Mouse (Mus musculus) T-helper 1 cell (primary cell): ENCODE measurements around the gene Myof.

ENCODE experiments used
- in situ Hi-C: fragments of 300-600 bp; cut with MboI, MseI; formaldehyde crosslinking; loops from one replicate; pipeline ENCODE4 v1.15.1; 2025; ENCODE audit warnings: high pct_unique_total_duplicates

Myof gene

DNA sequence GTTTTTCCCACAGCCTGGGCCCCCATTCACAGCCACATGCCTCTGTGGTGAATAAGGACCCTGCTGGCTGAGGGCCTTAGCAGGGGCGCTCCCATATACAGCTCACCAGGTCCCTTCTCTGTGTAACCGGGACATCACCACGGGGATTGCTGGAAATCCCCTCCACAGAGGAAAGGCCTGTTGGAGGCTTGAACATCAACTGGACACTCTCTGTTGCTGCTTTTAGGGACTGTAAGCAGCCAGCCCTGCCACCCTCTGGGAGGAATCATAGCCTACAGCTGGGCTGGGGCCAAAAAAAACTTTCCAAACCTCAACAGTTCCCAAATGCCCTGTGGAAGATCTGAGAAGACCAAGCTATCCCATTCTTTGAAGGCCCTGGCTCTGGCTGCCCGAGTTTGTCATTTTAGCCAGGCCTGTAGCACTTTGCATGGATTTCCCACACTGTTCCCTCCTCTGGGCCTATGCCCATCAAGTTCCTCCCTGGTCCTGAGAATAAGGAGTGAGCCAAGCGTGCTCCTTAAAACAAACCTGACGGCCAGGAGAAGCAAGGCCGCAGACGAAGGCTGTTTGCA is 38.5 kb downstream of the Myof start:
- in situ Hi-C loops: no loop called here

DNA sequence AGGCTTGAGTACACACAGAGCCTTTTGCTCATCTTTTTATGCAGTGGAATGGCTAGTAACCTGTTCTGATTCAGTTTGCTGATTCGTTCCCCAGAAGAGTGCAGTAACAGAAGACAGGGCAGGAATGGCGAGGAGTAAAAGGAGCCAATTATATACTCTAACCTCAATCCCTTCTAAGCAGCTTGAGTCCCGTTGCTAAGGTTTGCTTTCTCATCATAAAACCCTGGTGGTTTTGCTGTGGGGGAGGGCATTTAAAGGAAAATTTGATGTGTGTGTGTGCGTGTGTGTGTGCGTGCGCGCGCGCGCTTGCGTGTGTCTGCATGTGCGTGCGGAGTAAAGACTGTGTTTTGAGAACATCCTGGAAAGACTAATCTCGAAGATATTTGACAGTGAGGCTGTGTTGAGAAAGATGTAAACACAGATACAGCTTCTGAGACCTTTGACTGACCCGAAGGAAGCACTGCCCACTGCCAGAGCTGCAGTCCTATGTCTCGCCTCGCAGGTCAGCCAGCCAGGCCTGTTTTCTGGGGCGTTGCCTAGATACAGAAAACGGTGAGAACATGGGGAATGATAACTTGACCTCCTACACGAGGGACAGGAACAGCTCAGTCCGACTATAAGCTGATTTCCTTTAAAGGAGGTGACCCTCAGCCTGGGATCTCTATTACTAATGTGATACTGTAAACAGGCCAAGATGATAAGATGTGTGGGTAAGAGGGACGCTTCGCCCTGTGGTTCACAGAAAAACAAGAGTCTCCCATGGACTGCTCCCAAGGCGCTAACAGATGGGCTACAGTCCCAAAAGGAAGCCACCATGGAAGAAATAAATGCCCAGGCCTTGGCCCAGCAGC is 39.5 kb downstream of the Myof start:
- in situ Hi-C loops: no loop called here

DNA sequence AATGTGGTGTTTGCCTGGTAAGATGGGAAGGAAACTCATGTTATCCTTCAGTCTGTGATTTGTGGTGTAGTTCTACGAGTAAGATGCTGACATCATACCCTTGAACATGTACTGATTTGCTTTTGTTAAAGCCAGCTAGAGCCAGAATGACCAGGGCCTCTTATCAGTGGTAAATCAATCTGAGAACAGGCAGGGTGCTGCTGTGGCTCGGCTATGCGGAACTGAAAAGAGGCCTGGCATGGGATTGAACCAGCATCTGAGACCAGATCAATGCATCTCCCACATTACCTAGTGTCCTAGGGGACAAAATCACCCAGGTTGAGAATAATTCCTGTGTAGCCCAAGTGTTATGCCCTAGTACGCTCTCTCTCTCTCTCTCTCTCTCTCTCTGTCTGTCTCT is 40.6 kb downstream of the Myof start:
- in situ Hi-C loops: no loop called here

DNA sequence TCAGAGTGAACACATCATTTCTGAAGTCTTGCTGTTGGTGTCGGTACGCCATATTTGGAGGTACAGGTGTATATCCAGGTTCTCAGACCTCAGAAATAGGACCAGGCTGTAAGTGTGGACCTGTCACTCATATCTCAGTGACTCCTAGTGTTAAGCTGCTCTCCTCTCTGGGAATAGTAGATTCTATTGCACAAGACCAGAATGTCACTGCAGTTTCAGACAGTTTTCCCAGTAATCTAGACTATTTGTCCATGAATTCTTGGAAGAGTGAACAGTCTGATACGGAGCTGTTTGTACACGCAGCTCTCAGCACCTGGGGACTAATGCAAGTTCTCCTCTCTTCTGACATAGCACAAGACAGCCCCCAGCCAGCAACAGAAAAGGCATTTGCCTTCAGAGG is 42.4 kb downstream of the Myof start:
- in situ Hi-C loops: no loop called here

GRCm38 (mm10) chr19:37999941-38000340 is 43.4 kb downstream of the Myof start:
- in situ Hi-C loops: no loop called here

DNA sequence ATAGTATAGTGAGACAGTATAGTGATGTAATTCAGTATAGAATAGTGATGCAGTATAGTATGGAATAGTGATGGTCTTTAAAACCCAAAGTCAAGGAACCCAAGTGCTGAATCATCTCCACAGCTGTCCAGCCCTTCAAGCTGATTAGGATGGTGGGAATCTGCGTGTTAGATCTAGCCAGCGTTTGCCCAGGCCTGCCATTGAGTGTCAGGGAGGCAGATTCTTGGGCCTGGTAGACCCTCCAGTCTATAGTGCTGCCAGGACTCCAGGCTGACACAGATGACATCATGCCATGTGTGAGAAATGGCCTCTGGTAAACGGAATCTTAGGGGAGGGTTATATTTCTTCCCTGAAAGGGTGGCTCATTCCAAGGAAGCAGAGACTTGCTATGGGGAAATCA is 49.1 kb downstream of the Myof start:
- in situ Hi-C loops: no loop called here

DNA sequence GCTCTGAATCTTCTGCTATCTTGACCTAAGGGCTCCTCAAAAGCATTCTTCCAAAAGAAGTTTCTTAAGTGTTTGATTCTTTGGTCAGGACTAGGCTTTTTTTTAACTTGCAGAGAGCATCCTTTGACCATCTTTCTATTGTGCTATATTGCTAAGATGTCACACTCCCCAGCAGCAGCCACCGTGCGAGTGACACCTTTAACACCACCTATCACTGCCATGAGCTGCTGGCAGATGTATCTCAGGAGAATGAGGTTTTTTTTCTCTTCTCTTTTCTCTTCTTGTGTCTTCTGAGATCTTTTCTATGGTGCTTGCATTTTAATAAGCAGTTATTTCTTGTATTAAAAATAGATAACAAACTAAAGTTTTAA is 51.2 kb downstream of the Myof start:
- in situ Hi-C loops: no loop called here

DNA sequence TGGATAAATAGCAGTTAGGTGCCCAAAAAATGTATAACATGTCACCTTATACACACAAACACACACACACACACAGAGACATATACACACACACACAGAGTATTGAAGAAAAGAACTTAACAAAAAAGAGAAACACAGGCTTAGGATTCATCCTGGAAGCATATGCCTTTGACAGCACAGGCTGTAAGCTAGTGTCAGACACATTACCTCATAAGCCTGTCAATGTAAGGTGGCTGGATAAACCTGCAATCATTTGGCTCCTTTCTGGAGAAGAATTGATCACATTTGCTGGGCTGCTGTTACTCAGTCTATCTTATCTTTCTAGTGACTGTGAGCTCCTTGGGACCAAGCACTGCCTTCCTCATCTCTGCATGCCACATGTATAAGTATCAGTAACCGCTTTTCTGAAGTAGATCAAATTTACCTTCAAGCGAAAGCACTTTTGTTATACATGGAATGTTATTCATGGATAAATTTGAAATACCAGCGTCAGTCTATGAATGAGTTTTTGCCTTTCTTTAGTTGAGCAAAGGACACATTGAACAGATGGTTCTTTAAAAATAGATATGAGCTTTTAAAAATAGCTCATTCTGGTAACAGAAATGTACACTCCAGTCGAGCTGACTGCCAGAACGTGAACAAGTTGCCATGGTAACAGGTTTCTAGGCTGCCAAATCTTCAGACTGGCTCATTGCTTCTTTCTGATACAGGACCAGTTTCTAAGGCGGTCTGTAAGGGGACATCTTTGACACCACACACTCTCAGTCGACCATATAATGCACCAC is 51.8 kb downstream of the Myof start:
- in situ Hi-C loops: no loop called here

GRCm38 (mm10) chr19:37989971-37990370 is 53.4 kb downstream of the Myof start:
- in situ Hi-C loops: no loop called here

DNA sequence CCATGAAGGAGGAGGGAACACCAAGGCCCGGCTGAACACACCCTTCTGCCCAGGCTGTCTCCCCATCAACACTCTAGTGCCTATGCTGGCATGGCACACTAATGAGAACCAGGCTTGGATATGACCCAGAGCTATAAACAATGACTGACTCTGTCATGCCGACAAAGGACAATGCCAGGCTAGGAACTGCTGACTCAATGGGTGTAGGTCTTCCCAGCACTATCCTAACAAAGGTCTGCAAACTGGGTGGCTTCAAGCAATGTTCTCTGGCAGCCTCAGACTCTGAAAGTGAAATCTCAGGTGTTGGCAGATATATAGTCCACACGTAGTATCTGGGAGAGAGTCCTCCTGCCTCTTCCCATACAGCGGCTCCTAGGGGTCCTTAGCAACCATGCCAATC is 55.2 kb downstream of the Myof start:
- in situ Hi-C loops: no loop called here

DNA sequence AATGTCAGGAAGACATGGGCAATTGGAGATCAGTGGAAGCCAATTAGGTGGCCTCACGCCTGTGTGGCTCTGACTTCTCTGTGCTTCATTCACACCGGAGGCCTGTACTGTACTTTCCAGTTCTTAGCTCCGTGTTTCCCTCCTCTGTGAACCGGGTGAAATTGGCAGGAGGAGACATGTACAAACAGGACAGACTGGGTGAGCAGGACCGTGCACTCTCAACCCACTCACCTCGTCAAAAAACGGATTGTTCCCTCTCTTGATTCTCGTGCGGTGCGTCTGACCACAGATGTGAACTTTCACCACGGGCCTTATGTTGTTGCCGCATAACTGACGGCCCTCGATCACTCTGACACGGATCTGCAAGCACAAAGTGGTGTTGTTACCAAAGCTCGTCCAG is 57.6 kb downstream of the Myof start:
- in situ Hi-C loops: no loop called here

DNA sequence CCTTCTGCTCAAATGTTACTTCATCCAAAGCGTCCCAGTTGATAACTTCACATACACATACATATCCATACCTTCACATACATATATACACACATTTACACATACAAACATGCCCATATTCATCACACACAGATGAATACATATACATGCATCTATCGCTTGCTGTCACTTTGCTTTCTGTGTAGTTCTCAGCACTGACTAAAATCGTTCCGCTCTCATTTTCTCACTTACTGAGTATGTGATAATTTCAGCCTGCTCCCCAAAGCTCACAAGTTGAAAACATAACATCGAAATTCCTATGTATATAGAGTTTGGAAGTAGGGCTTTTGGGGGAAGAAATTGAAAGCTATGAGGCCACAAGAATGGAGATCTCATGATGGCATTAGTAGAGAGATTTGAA is 67.4 kb downstream of the Myof start:
- in situ Hi-C loops: no loop called here

GRCm38 (mm10) chr19:37970571-37970970 is 72.8 kb downstream of the Myof start:
- in situ Hi-C loops: no loop called here

- in situ Hi-C loops: no loop called here
Measured at GRCm38 (mm10) chr19:37970004-37970403, 73.4 kb downstream of the Myof start.

GRCm38 (mm10) chr19:37965828-37966227 is 77.5 kb downstream of the Myof start:
- in situ Hi-C loops: loop anchor here (5.0 kb wide), 1 partner anchor 71 kb away; no protein-coding TSS in a partner anchor

- in situ Hi-C loops: no loop called here
Measured at GRCm38 (mm10) chr19:37963421-37963820, 80.0 kb downstream of the Myof start.

DNA sequence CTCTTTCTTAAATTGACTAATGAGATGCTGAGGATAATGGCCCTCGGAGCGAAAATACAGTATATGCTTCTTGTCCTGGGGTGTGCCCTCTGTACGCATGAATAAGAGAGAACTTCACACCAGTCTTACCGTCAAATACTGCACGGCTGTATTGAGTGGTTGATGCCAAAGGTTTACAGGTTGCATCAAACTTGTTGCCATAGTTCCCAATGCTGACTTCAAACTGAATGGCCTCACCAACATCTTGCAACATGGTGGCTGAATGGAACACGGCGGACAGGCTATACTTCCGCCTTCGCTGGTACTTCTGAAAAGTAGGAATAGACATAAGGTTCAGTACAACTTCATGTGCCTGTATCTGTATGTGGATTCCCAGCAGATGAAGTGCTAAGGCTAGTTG is 82.6 kb downstream of the Myof start:
- in situ Hi-C loops: no loop called here

GRCm38 (mm10) chr19:37959543-37960215 is 83.7 kb downstream of the Myof start:
- in situ Hi-C loops: loop anchor here (10.0 kb wide), 1 partner anchor 395 kb away; no protein-coding TSS in a partner anchor

GRCm38 (mm10) chr19:37959076-37959475 is 84.3 kb downstream of the Myof start:
- in situ Hi-C loops: loop anchor here (10.0 kb wide), 1 partner anchor 396 kb away; no protein-coding TSS in a partner anchor

GRCm38 (mm10) chr19:37957256-37957655 is 86.1 kb downstream of the Myof start:
- in situ Hi-C loops: loop anchor here (10.0 kb wide), 1 partner anchor 398 kb away; no protein-coding TSS in a partner anchor

DNA sequence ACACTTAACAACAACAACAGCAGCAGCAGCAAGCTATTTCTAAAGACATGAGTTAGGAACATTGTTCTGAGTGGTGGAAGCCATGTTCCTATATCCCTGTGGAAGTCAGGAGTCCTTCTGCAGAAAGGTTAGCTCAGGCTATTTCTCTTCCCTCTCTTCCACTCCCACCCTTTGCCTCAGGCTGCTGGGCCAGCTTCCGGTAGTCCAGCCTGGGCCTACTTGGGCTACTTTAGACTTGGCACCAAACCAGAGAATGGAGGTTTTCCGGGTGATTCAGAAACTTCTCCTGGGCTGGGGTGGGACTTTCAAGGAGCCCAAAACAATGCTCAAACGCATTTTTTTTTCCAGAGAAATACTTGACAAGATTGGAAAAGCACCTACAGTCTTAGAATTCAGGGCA is 87.4 kb downstream of the Myof start:
- in situ Hi-C loops: loop anchor here (10.0 kb wide), 1 partner anchor 399 kb away; no protein-coding TSS in a partner anchor
